Mouse (Mus musculus) urinary bladder, postnatal 14 days (tissue): ENCODE results near the gene Fads1.

Experiments
- DNase-seq: peaks from one replicate; pipeline ENCODE4 v3.0.0; 2021; ENCODE audit warnings: low spot score

Gene Fads1

DNA sequence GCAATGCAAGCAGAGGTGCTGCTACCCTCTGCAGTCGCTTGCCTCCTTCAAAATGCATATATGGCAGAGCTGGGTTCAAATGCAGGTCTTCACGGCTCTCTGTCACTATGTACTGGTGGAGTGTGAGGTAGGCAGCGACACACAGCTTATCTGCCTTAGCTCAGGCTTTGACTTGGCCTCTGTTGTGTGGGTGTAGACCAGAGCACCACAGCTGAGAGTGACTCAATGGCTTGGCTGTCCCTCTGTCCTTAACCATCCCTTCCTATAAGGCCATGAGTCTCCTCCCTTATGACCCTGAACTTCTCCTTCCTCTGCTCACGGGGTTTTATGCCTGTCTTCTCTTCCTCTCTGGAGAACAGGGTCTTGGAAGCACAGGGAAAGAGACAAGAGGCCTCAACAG, 28.2 kb downstream of the Fads1 start:
- DNase-seq: no peak

DNA sequence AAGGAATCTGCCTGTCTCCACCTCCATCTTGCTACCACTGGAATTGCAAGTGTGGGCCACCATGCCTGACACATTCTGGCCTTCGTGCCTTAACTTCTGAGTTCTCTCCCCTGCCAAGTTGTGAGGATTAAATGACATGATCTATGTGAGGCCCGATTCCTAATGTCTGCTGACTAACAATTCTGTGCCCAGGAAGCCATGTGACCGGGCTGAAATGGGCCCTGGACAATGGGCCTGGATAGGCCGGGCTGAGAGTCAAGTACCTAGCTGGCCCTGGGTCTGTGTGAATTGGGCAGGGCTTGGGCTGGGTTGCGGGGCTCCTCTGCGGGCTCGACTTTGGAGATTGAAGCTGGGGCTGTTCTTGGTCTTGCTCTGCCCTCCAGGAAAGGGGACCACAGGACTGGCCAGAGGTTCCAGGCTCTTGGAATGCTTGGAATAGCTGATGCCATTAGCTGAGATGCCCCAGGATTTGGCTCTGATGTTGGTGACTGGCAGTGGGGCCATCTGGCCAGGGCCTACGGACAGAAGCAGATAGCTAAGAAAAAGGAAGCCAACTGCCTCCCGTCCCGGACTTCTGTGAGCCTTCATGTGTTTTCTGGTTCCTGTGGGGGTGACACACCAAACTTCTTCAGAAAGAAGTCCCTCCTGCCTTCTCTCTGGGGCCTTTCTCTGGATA, 31.2 kb downstream of the Fads1 start:
- DNase-seq: no peak

DNA sequence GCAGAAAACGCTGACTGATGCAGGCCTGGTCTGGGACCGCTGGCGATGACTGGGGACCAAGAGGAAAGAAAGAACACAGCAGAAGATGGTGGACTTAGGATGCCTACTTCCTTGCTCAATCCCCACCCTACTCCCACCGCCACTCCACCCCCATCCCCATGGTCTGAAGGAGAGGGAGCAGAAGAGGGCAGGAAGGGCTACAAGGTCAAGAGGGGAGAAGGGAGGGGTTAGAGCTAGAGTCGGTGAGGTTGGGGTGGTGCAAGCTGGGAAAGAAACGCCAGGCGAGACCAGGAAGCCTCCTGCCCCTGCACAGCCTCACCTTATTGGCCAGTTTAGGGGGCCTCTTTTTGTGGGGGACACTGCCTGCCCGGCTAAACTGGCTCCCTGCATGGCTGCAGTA, 33.4 kb downstream of the Fads1 start:
- DNase-seq: no peak

DNA sequence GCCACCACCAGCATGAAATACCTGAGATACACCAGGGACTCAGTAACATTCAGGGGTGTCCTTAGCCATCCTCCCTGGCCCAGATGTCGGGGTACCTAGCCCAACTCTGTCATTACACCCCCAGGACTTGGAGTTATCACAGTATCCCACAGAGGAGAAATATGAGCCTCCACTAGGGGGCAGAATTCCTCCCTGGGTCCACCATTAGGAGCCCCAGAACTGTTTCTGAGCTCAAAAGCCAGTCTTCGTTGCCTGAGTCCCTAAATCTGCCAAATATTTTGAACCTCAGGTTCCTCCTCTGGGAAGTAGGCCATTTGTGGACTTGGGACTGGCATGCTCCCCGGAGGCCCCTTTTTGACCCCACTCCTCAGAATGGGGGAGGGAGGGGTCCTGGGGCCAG, 36.4 kb downstream of the Fads1 start:
- DNase-seq: peak; percentile 61

DNA sequence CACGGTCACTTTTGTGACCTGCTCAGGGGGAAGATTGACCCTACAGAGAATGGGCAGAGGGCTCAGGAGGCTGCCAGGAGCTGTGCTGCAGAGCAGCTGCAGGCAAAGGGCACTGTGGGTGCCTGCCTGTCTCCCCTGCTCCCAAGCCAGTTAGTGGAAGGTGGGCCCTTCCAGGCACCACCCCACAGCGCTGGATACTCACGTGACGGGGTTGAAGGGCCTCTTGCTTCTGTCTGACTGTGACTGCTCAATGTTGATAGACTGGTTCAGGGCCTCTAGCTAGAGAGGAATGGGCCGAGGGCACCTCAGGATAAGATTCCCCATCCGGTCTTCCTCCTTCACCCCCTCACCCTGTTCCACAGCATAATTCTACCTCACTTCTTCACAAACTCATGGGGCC, 36.9 kb downstream of the Fads1 start:
- DNase-seq: no peak

DNA sequence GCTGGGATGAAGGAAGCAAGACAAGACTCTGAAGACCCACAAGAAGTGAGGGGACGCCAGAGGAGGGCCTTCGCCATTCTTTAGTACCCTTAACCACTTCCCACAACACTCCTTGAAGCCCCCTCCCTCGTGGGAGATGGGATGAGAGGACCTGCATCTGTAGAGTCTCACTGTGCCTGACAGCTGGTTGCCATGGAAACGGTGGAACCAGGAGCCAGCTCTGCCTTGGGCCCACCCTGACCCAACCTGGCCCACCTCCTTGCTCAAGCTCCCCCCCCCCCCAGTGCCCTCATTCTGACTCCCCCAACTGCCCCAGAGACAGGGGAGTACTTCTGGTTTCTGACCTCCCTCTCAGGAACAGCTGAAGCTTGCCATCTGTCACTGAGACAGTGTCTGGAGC, 38.9 kb downstream of the Fads1 start:
- no peak for DNase-seq

DNA sequence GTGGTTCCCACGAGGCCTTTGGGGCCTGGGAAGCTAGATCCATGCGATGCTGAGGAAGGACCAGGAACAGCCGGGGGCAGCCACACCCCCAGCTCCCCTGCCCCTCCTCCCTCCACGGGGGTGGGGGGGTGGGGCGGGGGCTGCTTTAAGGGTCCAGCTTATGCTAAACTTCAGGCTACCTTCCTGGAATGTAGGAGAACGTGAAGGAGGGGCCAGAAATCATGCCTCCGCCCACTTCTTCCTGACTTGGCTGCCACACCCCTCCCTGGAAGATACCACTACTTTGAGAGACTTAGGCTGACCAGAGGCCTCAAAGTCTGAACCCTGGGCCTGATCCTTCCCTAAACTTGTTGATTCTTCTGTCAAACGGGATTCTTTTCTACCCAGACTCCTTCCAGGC, 40.0 kb downstream of the Fads1 start:
- DNase-seq: no peak

DNA sequence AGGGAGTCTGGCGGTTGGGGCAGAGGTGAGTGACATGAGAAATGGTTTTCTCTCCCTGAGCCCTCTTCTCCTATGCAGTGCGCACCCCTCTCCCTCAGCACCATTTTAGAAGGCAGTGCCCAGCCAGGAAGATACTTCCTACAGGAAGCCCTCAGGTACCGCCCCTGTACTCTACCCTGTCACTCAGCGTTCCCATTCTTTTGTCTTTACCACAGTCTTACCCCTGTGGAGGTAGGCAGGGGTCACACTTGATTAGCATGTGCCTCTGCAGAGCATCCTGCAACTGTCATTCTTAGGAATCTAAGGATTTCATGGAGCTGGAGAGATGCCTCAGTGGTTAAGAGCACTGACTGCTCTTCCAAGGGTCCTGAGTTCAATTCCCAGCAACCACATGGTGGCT, 40.9 kb downstream of the Fads1 start:
- no peak for DNase-seq

DNA sequence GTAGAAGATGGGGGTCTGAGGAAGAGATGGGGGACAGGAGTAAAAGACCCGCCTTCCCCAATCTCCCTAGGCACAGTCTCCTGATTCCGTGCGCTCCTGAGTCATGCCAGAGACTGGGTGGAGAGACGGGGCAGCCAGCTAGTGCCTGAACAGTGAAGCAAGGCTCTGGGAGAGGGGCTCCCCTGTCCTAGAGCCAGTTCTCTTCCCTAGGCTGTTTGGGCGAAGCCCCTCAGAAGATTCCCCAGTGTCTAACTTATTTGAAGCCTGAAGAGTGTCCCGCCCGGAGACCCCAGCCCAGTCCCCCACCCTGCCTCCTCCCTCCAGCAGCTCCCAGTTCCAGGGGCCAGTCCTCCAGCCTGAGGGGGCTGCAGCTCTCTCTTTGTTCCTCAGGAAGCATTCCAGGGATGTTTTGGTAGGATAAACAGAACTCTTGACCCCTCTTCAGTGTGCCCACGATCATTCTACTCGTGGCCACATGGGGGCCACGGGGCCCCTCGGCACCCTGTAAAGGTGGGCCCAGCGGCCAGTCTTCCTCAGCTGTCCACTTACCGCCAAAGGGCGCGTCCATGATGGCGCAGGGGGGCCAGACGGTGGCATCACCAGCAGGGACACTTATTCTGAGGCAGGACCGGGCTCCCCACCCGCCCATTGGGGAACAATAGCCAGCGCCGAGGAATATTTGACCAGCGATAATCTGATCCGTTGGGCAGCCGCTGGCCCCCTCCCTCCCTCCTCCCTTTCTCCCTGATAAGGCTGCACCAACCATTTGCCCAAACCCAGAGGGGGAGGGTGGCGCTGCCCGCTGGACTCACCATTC, 42.2 kb downstream of the Fads1 start:
- no peak for DNase-seq

DNA sequence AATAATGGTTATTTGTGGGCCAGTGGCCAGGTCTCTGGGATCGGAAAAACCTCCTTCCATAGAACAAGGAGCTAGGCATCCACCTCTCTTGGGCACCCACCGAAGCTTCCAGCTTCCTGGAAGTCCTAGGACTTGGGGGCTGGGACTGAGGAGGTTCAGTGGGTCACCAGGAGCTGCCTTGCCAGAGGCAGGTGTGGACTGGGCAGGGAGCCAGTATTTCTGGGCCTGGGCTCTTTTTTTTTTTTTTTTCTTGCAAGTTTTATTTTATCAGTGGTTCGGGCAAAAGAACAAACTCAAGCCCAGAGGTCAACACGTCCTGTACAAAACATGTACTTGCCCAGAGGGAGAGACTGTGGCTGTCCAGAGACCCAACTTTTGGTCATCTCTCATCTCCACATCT, 43.1 kb downstream of the Fads1 start:
- peak; percentile 31 for DNase-seq

DNA sequence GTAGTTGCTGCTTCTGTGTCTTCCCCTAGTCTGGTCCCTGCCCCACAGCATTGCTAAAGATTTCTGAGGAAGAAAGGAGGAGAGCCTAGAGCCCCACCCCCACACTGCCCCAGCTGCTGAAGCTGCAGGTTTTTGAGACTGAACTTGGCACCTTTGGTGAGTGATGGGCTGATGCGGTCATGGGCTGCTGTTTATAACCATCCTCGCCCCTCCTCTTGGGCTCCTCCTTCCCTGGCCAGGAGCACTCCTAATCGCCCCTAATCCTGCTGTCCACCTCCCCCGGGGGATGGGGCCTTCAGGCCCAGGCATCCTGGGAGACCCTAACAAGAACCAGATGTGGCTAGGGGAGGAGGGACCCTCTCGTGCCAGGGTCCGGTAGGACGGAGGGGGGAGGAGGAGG, 48.3 kb downstream of the Fads1 start:
- DNase-seq: no peak

DNA sequence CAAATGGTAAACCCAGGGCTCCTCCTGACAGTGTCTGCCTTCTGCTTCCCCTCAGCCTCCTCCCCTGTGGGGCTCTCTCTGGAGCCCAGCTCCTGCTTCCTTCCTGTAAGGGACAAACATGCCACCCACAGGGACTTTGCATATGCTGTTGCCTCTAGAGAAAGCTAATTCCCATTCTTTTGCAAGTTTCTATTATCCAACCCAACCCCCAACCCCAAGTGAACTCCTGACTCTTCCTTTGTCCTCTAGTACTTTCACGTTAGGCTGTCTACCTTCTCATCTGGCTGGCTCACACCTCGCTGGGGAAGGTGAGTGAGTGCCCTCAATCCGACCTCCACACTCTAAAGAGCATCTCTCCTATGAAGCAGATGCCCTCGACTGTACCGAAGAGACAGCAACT, 49.2 kb downstream of the Fads1 start:
- DNase-seq: no peak

DNA sequence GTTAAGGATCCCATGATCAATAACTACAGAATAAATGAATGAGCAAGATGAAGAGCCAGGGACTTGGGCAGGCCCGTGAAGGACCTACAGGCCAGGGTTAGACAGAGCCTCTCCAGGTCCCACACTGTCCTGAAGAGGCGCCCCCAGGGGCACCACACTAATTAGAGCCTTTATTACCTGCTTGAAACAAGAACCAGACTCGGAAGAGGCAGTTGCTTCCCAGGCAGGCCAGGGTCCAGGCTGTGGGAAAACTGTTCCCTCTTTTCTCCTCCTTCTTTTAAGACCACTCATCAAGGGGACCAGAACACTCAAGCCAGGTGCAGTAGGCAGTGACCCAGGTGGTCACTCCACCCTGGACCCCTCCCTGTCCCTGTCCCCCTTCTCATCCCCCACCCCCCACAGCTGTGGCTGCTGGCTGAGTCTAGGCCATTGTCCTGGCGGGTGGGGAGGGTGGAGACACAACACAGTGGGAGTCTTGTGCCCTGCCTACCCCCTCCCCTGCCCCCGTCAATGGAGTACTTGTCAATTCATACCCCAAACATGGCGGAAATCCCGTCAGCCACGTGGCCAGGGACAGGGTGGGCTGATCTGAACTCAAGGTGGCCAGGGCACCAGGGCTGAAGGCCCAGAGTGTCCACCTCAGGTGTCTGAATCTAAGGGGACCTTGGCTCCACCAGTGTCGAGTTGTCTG, 49.8 kb downstream of the Fads1 start:
- DNase-seq: no peak

DNA sequence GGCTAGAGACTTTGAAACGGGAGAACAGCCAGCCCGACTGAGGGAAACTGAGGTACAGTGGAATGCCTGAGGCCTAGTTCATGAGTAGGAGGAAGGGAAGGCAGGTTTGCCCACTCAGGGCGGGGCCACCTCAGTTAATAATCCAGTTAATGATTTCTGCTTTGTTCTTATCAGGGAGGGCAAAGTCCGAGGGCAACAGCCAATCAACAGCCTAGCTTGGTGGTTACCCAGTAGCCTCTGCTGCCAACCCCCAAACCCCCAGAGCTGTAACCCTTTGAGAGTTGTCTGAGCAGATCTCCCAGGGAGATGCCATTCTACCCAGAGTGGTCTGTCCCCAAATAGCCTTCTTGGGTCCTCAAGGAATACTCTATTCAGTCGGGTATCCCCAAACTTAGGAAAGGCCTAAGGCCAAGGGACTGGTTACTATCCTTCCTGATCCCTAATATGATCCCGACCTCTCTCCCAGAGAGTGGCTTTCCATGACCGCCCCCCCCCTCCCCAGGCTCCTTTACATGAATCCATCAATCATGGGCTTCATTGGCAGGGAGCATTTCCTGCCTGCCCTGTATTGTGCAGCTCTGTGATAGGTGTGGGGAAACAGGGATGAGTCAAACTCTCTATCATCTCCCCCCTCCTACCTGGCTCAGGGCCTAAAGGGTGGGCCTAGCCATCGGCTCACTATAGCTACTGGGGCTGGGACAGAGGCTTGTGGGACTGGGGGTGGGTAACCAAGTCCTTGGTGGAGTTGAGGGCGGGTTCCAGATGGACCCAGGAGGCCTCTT, 53.3 kb downstream of the Fads1 start:
- no peak for DNase-seq

DNA sequence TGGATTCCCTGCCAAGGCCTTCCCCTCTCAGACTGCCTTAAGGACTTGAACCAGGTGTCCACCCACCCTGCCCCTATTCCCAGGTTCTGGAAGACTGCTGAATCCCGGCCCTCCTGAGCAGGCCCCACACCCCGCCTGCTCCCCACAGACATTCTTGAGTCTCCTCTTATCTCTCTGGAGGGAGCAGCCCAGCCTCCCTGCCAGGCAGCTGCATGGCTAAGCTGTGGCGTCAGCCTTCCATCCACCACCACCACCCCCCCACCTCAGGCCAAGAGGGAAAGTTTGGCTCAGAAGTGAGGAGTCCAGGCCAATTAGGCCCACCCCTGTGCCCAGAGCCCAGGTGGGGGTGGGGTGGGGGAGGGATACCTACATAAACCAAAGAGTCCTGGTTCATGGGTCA, 55.8 kb downstream of the Fads1 start:
- peak; percentile 29 for DNase-seq

DNA sequence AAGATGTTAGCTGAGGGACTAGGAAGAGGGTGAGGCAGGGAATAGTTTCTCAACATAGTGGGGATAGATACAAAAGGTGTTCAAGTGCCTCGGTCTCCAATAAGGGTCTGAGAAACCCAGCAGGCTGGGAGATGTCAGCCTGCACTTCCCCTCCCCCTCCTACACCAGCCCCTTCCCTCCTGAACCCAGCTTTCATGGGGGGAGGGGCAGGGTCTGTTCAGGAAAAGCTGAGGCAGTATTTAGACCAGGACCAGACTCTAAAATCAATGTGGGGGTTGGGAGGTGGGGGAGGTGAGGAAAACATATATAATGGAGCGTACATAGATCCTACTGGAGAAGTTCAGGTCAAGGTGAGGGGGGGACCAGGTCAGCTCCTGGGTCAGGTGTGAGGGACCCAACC, 56.7 kb downstream of the Fads1 start:
- DNase-seq: no peak

DNA sequence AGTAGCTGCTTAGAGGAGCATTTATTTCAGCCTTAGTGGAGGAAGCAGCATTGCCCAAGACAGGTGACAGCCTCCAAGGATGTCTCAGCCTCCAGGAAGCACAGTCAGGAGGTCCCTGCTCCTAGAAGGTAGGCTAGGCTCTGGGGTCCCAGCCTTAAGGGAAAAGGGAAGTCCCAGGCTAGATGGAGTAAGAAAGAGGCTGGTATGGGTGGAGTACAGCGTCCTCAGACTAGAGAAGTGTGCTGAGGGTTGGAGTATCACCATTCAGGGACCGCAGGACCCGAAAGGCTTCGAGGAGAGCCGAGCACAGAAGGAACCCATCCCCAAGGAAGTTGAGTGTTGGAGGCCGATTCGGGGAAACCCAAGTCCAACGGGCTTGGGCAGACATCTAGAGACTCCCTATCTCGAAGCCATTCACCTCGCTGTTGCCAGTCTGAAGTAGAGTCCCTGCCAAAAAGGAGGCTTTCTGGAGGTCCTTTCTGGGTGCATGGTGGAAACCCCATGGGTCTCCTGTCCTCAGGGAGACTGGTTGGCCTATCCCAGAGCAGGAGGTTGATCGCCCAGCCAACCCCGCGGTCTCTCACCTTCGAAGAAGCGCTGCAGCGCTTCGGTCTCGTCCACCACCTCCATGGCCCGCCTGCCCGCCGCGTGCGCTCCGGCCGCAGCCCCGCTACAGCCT, 57.4 kb downstream of the Fads1 start:
- DNase-seq: no peak

DNA sequence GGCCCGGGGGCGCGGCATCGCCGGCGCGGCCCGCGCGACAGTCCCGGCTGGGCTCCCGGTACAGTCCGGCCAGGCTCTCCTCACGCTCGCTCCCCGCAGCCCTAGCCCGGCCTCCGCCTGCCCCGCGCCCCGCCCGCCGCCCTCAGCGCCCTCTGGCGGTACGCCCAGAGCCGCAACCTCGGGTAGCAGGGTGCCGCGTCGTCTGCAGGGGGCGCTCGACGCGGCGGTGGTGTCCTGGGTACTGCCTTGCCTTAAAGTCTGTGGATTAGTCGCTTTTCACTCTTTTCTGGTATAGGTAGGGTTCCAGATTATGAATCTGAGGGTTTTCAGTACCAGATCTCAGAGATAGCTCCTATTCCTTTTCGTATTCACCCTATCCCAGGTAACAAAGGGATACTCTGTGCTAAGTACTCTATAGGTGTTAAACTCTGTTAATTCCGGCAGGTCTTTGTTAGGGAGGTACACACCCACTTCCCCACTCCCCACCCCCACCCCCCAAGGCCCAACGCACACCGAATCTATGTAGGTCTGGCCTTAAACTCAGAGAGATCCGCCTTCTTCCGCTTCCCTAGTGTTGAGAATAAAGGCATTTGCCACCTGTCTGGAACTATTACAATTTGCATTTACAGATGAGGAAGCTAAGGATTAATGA, 58.1 kb downstream of the Fads1 start, which contains the start of gene Myrf:
TSS of gene Myrf (minus strand) at position 95 of the 652 bp plus-strand sequence.
- peak; percentile 80 for DNase-seq

DNA sequence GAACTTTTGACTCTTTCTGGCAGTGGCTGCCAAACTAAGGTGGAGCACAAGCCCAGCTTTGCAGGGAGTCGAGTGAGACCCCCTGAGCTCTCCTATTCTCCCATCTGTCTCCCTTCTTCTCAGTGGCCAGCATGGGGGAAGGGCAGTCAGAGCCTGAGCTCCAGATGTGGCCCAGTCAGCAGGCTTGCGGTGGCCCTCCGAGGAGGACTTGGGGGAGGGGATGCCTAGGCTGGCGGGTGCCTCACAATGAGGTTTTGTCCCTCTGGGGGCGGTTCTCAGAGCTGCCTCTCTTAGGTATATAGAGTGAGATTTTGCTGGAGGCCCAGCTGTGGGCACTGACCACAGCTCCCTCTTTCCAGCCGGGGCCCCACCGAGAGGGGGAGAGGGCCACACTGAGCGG, 60.2 kb downstream of the Fads1 start:
- DNase-seq: no peak

DNA sequence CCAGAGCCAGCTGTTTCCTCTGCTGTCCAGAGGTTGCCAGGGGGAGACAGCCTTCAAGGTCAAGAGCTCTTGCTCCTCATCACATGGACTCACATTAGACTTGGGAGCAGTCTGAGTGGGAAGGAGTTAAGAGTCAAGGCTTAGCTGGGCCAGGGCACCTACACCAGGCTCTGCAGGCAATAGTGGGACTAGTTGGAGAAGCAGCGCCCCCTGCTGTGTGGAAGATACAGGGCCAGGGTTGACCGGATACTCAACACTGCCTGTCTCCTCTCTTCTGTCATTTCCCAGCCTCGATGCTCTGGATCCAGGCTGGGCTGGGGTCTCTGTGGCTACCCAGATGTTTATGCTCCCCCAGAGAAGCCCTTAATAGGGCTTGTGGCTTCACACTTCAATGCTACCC, 61.5 kb downstream of the Fads1 start:
- peak; percentile 64 for DNase-seq
